Mouse (Mus musculus): ENCODE measurements around the gene Taf1c.

- TF ChIP-seq POLR2A (IDR thresholded peaks at IDR 0.05; ENCODE audit: control insufficient read depth, extremely low read depth, insufficient read depth, low read length, poor library complexity), result no peak
- TF ChIP-seq CTCF (IDR thresholded peaks at IDR 0.05; ENCODE audit: borderline replicate concordance, control insufficient read depth, extremely low read depth, insufficient read depth, low read length, poor library complexity), result no peak
Observed at GRCm38 (mm10) chr8:119644429-119644960, 39.5 kb upstream of the Taf1c start.
